Mouse (Mus musculus) c-Kit-positive CD71-positive TER-119-positive erythroid progenitor cells, embryonic 14.5 days (primary cell): ENCODE data around the gene Hist1h2bc.

Experiments
- DNase-seq: peaks from one replicate; pipeline ENCODE4 v3.0.0-alpha.2; 2013; ENCODE audit warnings: low spot score

Gene Hist1h2bc

GRCm38 (mm10) chr13:23737091-23737490 lies 53.1 kb downstream of the Hist1h2bc start:
- no peak for DNase-seq

GRCm38 (mm10) chr13:23738041-23738440 lies 54.0 kb downstream of the Hist1h2bc start:
- peak; percentile 54 for DNase-seq

GRCm38 (mm10) chr13:23738677-23739068 lies 54.7 kb downstream of the Hist1h2bc start, which contains the start of gene Hist1h1c:
Gene Hist1h1c, plus strand, starts transcription at chr13:23738808.
- DNase-seq, result peak; percentile 95

GRCm38 (mm10) chr13:23739069-23739921 lies 55.3 kb downstream of the Hist1h2bc start:
- peak; percentile 93 for DNase-seq

GRCm38 (mm10) chr13:23739922-23740252 lies 55.9 kb downstream of the Hist1h2bc start:
- no peak for DNase-seq

GRCm38 (mm10) chr13:23740256-23740840 lies 56.3 kb downstream of the Hist1h2bc start:
- DNase-seq, result no peak

GRCm38 (mm10) chr13:23740910-23741309 lies 56.9 kb downstream of the Hist1h2bc start:
- peak; percentile 47 for DNase-seq

- DNase-seq, result peak; percentile 14
Measured at GRCm38 (mm10) chr13:23742007-23742406, 58.0 kb downstream of the Hist1h2bc start.
